In genomic region chr10:122870848-122871494, GRCm38 (mm10) we compare ENCODE assay signal across 12 mouse cellular contexts.
DNase-seq lines count a peak whose midpoint lies in the region; ATAC-seq and TF ChIP-seq lines count a peak whose summit lies in the region.
"Had no signal": no experiment of that assay in that cellular context is flagged by ENCODE, and none has a peak within 500 bp of the region (broad histone marks: within the 10 kb centered on the region; RNA-seq: fewer than 3 reads in every experiment).

No protein-coding gene starts in this region.

- TF ChIP-seq CTCF in hindbrain, postnatal 0 days (IDR thresholded peaks at IDR 0.05; ENCODE audit: low read depth), result no peak
- TF ChIP-seq CTCF in lung, postnatal 0 days (IDR thresholded peaks at IDR 0.05), result no peak
- TF ChIP-seq CTCF in lung, adult 2 months (IDR thresholded peaks at IDR 0.05; ENCODE audit: insufficient read depth, low read length), result no peak
- TF ChIP-seq CTCF in cerebellum, adult 2 months (IDR thresholded peaks at IDR 0.05; ENCODE audit: borderline replicate concordance, insufficient read depth, low read depth, low read length), result no peak
- no peak for TF ChIP-seq CTCF in left cerebral cortex, adult 2 months (IDR thresholded peaks at IDR 0.05)

- H3K9me3 ChIP-seq in hindbrain, embryonic 12.5 days (replicated peaks), result no peaks in the 10 kb centered on the region
- no peaks in the 10 kb centered on the region for H3K9me3 ChIP-seq in hindbrain, postnatal 0 days (ENCODE audit: low read length)
- H3K9me3 ChIP-seq in lung, postnatal 0 days (ENCODE audit: low read length), result no peaks in the 10 kb centered on the region
- no peaks in the 10 kb centered on the region for H3K9me3 ChIP-seq in intestine, embryonic 16.5 days (ENCODE audit: control insufficient read depth, low read length)
- H3K9me3 ChIP-seq: midbrain, embryonic 13.5 days had no signal

- 0 out of 2 replicates have a peak overlapping the region, but pooled peaks have one; percentile 26 for H3K27ac ChIP-seq in hindbrain, embryonic 12.5 days
- H3K27ac ChIP-seq in hindbrain, postnatal 0 days, result no peak overlapping the region
- peak overlapping the region; percentile 29; the same call in 1 of the 2 replicates for H3K27ac ChIP-seq in lung, postnatal 0 days (ENCODE audit: low read length)
- H3K27ac ChIP-seq in intestine, embryonic 16.5 days (ENCODE audit: low read length), result no peak overlapping the region
- H3K27ac ChIP-seq in cerebellum, adult 2 months (ENCODE audit: insufficient read depth, low read length), result no peak overlapping the region
- H3K27ac ChIP-seq in left cerebral cortex, adult 2 months, result no peak overlapping the region
- H3K27ac ChIP-seq: midbrain, embryonic 13.5 days had no signal

- H3K4me2 ChIP-seq in hindbrain, embryonic 12.5 days (replicated peaks), result no peak overlapping the region
- H3K4me2 ChIP-seq in hindbrain, postnatal 0 days (ENCODE audit: low read depth, low read length), result no peak overlapping the region
- no peak overlapping the region for H3K4me2 ChIP-seq in lung, postnatal 0 days (replicated peaks; ENCODE audit: low read depth, low read length)
- H3K4me2 ChIP-seq in intestine, embryonic 16.5 days (ENCODE audit: low read depth, low read length), result no peak overlapping the region
- H3K4me2 ChIP-seq: midbrain, embryonic 13.5 days had no signal

- no peak for DNase-seq in hindbrain, postnatal 0 days (ENCODE audit: low spot score)
- no peak for DNase-seq in lung, postnatal 0 days (ENCODE audit: low spot score)
- no peak for DNase-seq in lung, adult 2 months
- no peak for DNase-seq in cerebellum, adult 2 months
- DNase-seq in left cerebral cortex, adult 2 months (ENCODE audit: extremely low spot score in 1 of 2, low spot score in 2 of 2), result no peak
- DNase-seq: cerebellum, adult 11-12 months; gastrocnemius, postnatal 14 days; thymus, postnatal 14 days had no signal

- H3K36me3 ChIP-seq in hindbrain, embryonic 12.5 days, result no peaks in the 10 kb centered on the region
- H3K36me3 ChIP-seq in hindbrain, postnatal 0 days (ENCODE audit: insufficient read depth, low read length), result no peaks in the 10 kb centered on the region
- no peaks in the 10 kb centered on the region for H3K36me3 ChIP-seq in lung, postnatal 0 days (ENCODE audit: insufficient read depth, low read length)
- H3K36me3 ChIP-seq in intestine, embryonic 16.5 days (ENCODE audit: control insufficient read depth, insufficient read depth, low read length), result no peaks in the 10 kb centered on the region
- H3K36me3 ChIP-seq: midbrain, embryonic 13.5 days had no signal

- H3K9ac ChIP-seq in hindbrain, embryonic 12.5 days, result no peak overlapping the region
- H3K9ac ChIP-seq in hindbrain, postnatal 0 days (replicated peaks; ENCODE audit: low read length), result no peak overlapping the region
- H3K9ac ChIP-seq in lung, postnatal 0 days (replicated peaks; ENCODE audit: low read depth), result no peak overlapping the region
- H3K9ac ChIP-seq in intestine, embryonic 16.5 days (ENCODE audit: low read depth, low read length), result no peak overlapping the region
- H3K9ac ChIP-seq: midbrain, embryonic 13.5 days had no signal

- TF ChIP-seq POLR2A in lung, adult 2 months (IDR thresholded peaks at IDR 0.05; ENCODE audit: borderline replicate concordance, extremely low read depth, low read depth, low read length), result no peak
- TF ChIP-seq POLR2A in cerebellum, adult 2 months (IDR thresholded peaks at IDR 0.05; ENCODE audit: borderline replicate concordance, insufficient read depth, low read length), result no peak

- H3K27me3 ChIP-seq in hindbrain, embryonic 12.5 days, result no peaks in the 10 kb centered on the region
- H3K27me3 ChIP-seq in hindbrain, postnatal 0 days (ENCODE audit: insufficient read depth, low read length), result no peaks in the 10 kb centered on the region
- H3K27me3 ChIP-seq in lung, postnatal 0 days (replicated peaks; ENCODE audit: insufficient read depth, low read length), result no peaks in the 10 kb centered on the region
- no peaks in the 10 kb centered on the region for H3K27me3 ChIP-seq in intestine, embryonic 16.5 days (replicated peaks; ENCODE audit: control insufficient read depth, insufficient read depth, low read length)
- no peaks in the 10 kb centered on the region for H3K27me3 ChIP-seq in cerebellum, adult 2 months (ENCODE audit: control insufficient read depth, insufficient read depth, low read length)
- H3K27me3 ChIP-seq: midbrain, embryonic 13.5 days; Patski had no signal

- H3K4me1 ChIP-seq in hindbrain, embryonic 12.5 days, result no peaks in the 10 kb centered on the region; the same call in 1 of the 2 replicates
- no peaks in the 10 kb centered on the region for H3K4me1 ChIP-seq in hindbrain, postnatal 0 days (ENCODE audit: insufficient read depth, low read length)
- no peaks in the 10 kb centered on the region for H3K4me1 ChIP-seq in lung, postnatal 0 days (ENCODE audit: insufficient read depth, low read depth, low read length)
- peaks cover 2% of the 10 kb centered on the region; the same call in 1 of the 2 replicates for H3K4me1 ChIP-seq in lung, adult 2 months (ENCODE audit: control insufficient read depth, insufficient read depth, low read length)
- H3K4me1 ChIP-seq in intestine, embryonic 16.5 days (ENCODE audit: control insufficient read depth, insufficient read depth, low read length), result peaks cover 20% of the 10 kb centered on the region
- H3K4me1 ChIP-seq in cerebellum, adult 2 months (ENCODE audit: control insufficient read depth, insufficient read depth, low read length), result peaks cover 2% of the 10 kb centered on the region; the same call in 1 of the 2 replicates
- H3K4me1 ChIP-seq: midbrain, embryonic 13.5 days had no signal

- H3K4me3 ChIP-seq in hindbrain, embryonic 12.5 days, result no peak overlapping the region
- H3K4me3 ChIP-seq in hindbrain, postnatal 0 days (ENCODE audit: low read length), result no peak overlapping the region
- no peak overlapping the region for H3K4me3 ChIP-seq in lung, postnatal 0 days (ENCODE audit: low read depth, low read length)
- H3K4me3 ChIP-seq in lung, adult 2 months (replicated peaks; ENCODE audit: extremely low read depth, low read depth, low read length), result no peak overlapping the region
- no peak overlapping the region for H3K4me3 ChIP-seq in intestine, embryonic 16.5 days (ENCODE audit: low read length)
- no peak overlapping the region for H3K4me3 ChIP-seq in cerebellum, adult 2 months (replicated peaks; ENCODE audit: insufficient read depth, low read depth, low read length)
- no peak overlapping the region for H3K4me3 ChIP-seq in left cerebral cortex, adult 2 months
- H3K4me3 ChIP-seq: midbrain, embryonic 13.5 days had no signal

- no peak for ATAC-seq in hindbrain, embryonic 12.5 days (ENCODE audit: low FRiP score)
- no peak for ATAC-seq in hindbrain, postnatal 0 days
- ATAC-seq in lung, postnatal 0 days, result peak; percentile 22; the same call in 1 of the 2 replicates
- ATAC-seq in intestine, embryonic 16.5 days, result peak; percentile 70
- ATAC-seq: midbrain, embryonic 13.5 days had no signal

- intact Hi-C loops in left cerebral cortex, adult 2 months (cut with DNase I), result no loop called here

- WGBS in hindbrain, embryonic 12.5 days, result 77% methylated on average over 3 of the region's 3 CpGs
- WGBS in hindbrain, postnatal 0 days, result 89% methylated on average over 3 of the region's 3 CpGs
- WGBS in lung, postnatal 0 days, result 58% methylated on average over 3 of the region's 3 CpGs
- WGBS in lung, adult 2 months, result 76% methylated on average over 3 of the region's 3 CpGs
- whole genome bisulfite sequencing in intestine, embryonic 16.5 days, result 65% methylated on average over 3 of the region's 3 CpGs
- WGBS in cerebellum, adult 2 months, result 84% methylated on average over 3 of the region's 3 CpGs

- no peak for TF ChIP-seq EP300 in lung, postnatal 0 days (IDR thresholded peaks at IDR 0.05)

Comparison
In these comparisons a context has a peak if more than half of its experiments do, and no peak if none do; other contexts are left out.
1. H3K27ac ChIP-seq: peak in hindbrain, embryonic 12.5 days (single experiment) and lung, postnatal 0 days (single experiment); none in hindbrain, postnatal 0 days (single experiment), intestine, embryonic 16.5 days (single experiment), cerebellum, adult 2 months (single experiment) and left cerebral cortex, adult 2 months (single experiment).
2. ATAC-seq: peak in lung, postnatal 0 days (single experiment) and intestine, embryonic 16.5 days (single experiment); none in hindbrain, embryonic 12.5 days (single experiment) and hindbrain, postnatal 0 days (single experiment).